Mouse (Mus musculus) bone marrow, adult 2 months (tissue): Measurements from ENCODE around the gene Ciita. TPM values are rescaled to one million over a fixed set of nuclear protein-coding genes. Genes with fewer than 3 reads are reported as not detected.

Experiments used
- H3K27ac ChIP-seq: fragments of 200-500 bp; 2 replicates; pipeline ENCODE4 v1.5.1; 2012; ENCODE audit warnings: low read depth, mild to moderate bottlenecking, control low read depth, inconsistent platforms, low read length; ENCODE audit not compliant: control insufficient read depth, poor library complexity, insufficient read depth
- H3K4me1 ChIP-seq: fragments of 200-500 bp; 2 replicates; pipeline ENCODE4 v1.6.1; 2011; ENCODE audit warnings: low read length; ENCODE audit not compliant: control insufficient read depth, insufficient read depth
- H3K4me3 ChIP-seq: fragments of 200-500 bp; replicated peaks from 2 replicates; pipeline ENCODE3; 2011; ENCODE audit warnings: mild to moderate bottlenecking, low read depth, low read length, control low read depth; ENCODE audit not compliant: control insufficient read depth
- CTCF ChIP-seq: fragments of 200-500 bp; IDR thresholded peaks from 2 replicates; pipeline ENCODE4 v1.5.1; 2011; ENCODE audit warnings: low read length, control low read depth; ENCODE audit not compliant: control insufficient read depth, insufficient read depth
- POLR2A ChIP-seq: fragments of 200-500 bp; IDR thresholded peaks from 2 replicates; pipeline ENCODE4 v1.6.1; 2011; ENCODE audit warnings: low read depth, mild to moderate bottlenecking, control low read depth, low read length, borderline replicate concordance; ENCODE audit not compliant: control insufficient read depth
- WGBS: fragments of 180-500 bp; shearing (Covaris S2); methylation state at CpG from one replicate; pipeline ENCODE4 v1.1.7; 2018; 5-methylcytosine and 5-hydroxymethylcytosine counted together
- polyA plus RNA-seq: library from polyadenylated mRNA; stranded (reverse); fragments of >200 nt; gene quantifications from 2 replicates; pipeline ENCODE4 v1.2.4, GENCODE M21; 2011; ENCODE audit warnings: low replicate concordance; ENCODE audit not compliant: missing spikeins, insufficient read depth, insufficient read length

The Ciita gene
- polyA plus RNA-seq, 1 experiment: 11.8 TPM

DNA sequence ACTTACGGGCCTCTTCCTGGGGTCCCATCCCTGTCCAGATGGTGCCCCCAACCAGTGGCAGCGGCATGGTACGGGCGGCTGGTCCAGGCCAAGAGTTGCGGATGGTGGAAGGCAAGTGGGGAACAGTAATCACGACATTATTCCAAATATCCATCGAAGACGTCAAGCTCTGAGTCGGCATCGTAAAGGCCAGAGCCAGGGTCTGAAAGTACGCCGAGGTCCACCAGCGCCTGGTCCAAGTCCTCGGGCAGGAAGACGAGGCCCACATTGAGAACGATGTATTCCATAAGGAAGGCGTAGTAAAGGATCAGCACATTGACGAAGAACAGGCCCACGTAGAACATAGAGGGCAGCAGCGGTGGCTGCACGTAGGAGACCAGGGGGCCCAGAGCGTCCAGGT lies 62.4 kb downstream of the Ciita start:
- H3K27ac ChIP-seq: peak overlapping the region; percentile 7; the same call in 1 of the 2 replicates
- H3K4me3 ChIP-seq: peak overlapping the region; percentile 82
- no peak for TF ChIP-seq POLR2A
- no peak for TF ChIP-seq CTCF
- peaks cover 4% of the 10 kb centered on the region for H3K4me1 ChIP-seq
- 4% methylated on average over 22 of the region's 22 CpGs for WGBS

DNA sequence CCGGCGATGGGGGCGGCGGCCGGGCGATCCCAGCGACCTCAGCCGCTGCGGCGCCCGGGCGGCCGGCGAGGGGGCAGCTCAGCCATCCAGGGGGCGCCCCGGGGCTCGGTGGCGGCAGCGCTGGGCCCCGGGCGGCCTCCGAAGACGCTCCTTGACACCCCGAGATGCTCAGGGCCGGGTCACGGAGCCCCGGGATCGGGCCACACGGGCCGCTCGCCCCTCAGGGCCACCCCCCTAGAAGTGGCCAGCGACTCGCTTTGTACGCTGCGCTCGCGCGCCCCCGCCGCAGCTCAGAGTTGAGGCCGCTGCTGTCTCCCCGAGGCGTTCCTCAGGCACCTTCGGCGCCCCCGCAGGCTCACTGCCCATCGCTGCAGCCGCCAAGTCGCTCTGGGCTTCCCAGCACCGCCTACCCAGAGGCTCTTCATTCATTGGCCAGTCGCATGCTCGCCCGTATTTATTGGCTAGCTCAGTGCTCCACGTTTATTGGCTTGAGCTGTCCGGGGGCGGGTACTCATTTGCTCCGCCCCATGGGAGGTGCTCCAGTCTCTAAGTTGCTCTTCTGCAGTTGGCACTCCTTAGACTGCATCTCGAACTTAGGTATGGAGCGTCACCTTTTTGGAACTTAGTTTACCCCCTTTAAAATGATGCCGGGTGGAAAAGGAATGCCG lies 63.0 kb downstream of the Ciita start, which contains the start of gene Dexi:
TSS of gene Dexi (minus strand) at position 357 of the 668 bp plus-strand sequence.
- TF ChIP-seq CTCF (no peak), POLR2A (peak; percentile 98)
- Histone ChIP-seq H3K27ac (peak within 1 kb of the TSS; percentile 46; the same call in 1 of the 2 replicates), H3K4me1 (peaks cover 4% of the 10 kb centered on the region), H3K4me3 (peak within 1 kb of the TSS; percentile 82)
- WGBS: under 1% methylated on average over 58 of the region's 61 CpGs

DNA sequence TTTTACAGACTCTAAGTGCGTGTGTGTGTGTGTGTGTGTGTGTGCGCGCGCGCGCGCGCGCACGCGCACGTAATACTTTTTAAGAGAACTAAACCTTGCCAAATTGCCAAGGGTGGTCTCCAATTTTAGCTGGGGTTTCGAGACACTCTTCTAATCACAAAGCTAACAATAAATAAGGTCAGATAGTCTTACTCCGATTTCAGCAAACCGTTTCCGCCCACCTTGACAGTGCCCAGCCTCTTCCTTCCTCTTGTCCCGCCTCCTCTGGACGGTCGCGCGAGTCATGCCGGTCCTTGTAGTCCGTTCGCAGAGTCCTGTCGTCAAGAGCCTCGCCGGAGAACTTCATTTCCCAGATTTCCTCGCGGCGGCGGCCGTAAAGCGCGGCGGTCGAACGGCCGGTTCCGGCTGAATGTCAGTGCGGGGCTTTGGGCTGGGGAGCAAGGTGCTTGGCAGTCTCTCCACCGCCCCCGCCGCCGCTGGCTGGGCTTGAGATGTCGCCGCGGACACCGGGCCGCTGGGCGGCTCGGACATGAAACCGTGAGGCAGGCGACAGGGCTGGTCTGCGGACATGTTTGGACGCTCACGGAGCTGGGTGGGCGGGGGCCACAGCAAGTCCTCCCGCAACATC lies 65.2 kb downstream of the Ciita start, which contains the start of gene Clec16a:
TSS of gene Clec16a (plus strand) at position 345 of the 628 bp plus-strand sequence.
- WGBS: under 1% methylated on average over 58 of the region's 58 CpGs
- peak within 1 kb of the TSS; percentile 95 for H3K4me3 ChIP-seq
- peak within 1 kb of the TSS; percentile 49 for H3K27ac ChIP-seq
- TF ChIP-seq POLR2A (peak; percentile 63; the same call in 1 of the 2 replicates), CTCF (no peak)
- H3K4me1 ChIP-seq: peaks cover 4% of the 10 kb centered on the region

DNA sequence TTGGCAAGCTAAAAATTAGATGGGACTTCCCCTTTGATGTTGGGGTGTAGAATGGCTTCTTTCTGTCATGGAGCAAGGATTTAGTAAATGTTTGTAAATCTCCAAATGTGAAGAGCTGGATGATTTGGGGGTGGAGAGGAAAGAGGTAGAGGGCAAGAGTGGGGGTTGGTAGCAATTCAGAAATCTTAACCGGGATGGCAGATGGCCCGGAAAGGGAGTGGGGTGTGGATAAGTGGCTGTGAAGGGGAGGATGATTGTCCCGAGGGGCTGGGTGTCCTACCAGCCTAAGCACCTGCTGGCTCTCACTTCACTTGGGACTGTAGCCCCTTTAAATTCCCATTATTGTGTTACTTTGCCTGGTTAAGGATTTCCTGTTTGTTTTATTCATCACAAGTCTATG lies 67.0 kb downstream of the Ciita start:
- WGBS: 65% methylated on average over 3 of the region's 3 CpGs
- peaks cover 3% of the 10 kb centered on the region for H3K4me1 ChIP-seq
- no peak overlapping the region for H3K4me3 ChIP-seq
- TF ChIP-seq POLR2A: no peak
- TF ChIP-seq CTCF: no peak
- H3K27ac ChIP-seq: no peak overlapping the region

DNA sequence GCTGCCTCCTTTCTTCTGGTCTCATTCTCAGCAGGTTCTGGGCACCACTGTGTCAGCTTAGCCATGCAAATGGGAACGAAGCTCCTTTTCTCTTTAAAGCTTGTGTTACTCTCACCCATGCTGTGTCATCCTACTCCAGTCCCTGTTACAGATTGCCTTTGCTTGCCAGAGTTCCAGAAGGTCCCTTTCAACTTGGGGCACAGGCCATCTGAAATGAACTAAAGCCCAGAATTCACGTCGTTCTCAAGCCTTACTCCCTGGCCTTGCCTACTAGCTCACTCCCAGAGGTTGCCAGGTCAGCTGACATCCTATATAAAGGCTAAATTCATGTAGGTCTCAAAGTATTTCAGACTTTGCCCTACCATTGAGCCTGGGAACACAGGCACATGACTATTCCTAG lies 69.1 kb downstream of the Ciita start:
- no peak overlapping the region for H3K27ac ChIP-seq
- no peaks in the 10 kb centered on the region; the same call in 1 of the 2 replicates for H3K4me1 ChIP-seq
- TF ChIP-seq CTCF: no peak
- WGBS: 76% methylated on average over 3 of the region's 3 CpGs
- no peak overlapping the region for H3K4me3 ChIP-seq

DNA sequence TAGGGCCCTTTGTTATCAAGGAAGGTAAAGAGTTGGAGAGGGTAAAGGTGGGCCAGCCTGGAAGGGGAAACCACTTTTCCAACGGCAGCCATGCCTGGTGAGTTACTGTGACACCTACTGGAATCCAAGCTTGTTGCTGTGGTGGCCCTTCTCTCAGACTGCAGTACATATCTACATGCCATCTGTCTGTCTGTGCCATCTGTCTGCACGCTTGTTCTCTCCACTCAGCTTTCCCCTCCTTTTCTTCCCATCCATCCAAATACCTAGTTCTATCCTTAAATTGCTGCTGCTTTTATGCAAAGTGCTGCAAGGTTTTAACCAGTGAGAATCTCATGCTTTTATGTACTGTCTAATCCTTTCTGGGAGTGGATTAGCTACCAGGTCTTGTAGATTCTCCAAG lies 69.7 kb downstream of the Ciita start:
- Histone ChIP-seq H3K4me3 (no peak overlapping the region), H3K4me1 (no peaks in the 10 kb centered on the region; the same call in 1 of the 2 replicates), H3K27ac (no peak overlapping the region)
- WGBS: 79% methylated on average over 2 of the region's 2 CpGs
- TF ChIP-seq CTCF: no peak
- TF ChIP-seq POLR2A: no peak

DNA sequence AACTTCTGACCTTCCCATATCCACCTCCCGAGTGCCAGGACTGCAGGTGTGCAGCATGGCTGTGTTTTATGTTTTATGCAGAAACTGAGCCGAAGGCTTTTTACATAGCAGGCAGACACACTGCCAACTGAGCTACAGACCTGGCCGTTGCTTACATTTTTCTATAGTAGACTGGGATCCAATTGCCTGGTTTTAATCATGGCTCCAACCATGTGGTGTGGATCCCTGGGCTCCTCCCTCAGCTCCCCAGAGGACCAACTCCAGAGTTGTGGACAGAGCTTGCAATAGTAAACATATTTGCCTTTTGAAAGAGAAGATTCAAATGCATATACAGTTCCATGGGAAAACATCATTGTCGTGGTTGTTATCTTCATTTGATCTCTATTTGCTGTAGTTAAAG lies 71.7 kb downstream of the Ciita start:
- Histone ChIP-seq H3K4me3 (no peak overlapping the region), H3K4me1 (no peaks in the 10 kb centered on the region; the same call in 1 of the 2 replicates), H3K27ac (no peak overlapping the region)
- no peak for TF ChIP-seq CTCF
- no peak for TF ChIP-seq POLR2A
- WGBS: 75% methylated on average over 4 of the region's 4 CpGs

DNA sequence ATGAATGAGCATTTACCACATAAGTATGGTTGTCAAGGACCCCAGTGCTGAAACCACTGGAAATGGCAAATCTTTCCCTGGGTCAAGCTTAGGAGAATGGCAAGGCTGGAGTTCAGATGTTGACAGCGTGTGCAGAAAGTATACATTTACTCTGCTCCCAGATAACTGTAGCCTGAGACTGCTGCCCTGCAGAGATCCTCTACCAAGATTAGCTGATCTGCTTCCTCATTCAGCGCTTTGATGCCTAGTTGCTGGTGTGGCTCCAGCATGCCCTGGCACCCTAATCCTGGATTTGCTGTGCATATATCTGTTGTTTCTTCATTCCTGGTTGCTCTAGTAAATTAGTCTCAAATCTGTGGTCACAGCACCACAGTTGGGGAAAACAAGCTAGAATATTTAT lies 74.0 kb downstream of the Ciita start:
- Histone ChIP-seq H3K4me1 (no peaks in the 10 kb centered on the region; the same call in 1 of the 2 replicates), H3K4me3 (no peak overlapping the region), H3K27ac (no peak overlapping the region)
- 37% methylated on average over 2 of the region's 2 CpGs for WGBS
- no peak for TF ChIP-seq CTCF
- no peak for TF ChIP-seq POLR2A

DNA sequence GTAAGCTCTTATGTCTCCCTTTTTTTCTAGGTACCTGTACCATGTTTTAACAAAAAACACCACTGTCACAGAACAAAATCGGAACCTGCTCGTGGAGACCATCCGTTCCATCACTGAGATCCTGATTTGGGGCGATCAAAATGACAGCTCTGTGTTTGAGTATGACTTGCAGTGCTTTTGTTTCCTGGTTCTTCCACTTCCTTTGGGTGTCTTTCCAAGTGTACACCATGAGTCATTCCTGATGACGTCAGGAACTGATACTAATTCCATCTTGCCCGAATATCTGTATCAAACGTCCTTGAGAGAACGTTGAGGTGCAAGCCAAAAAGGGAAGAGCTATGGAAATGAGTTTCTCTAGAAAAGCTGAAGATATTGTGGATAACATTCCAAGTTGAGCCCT lies 80.1 kb downstream of the Ciita start:
- WGBS: 79% methylated on average over 8 of the region's 8 CpGs
- TF ChIP-seq CTCF: no peak
- TF ChIP-seq POLR2A: no peak
- Histone ChIP-seq H3K4me1 (no peaks in the 10 kb centered on the region), H3K27ac (no peak overlapping the region), H3K4me3 (no peak overlapping the region)
